Mouse (Mus musculus): Measurements from ENCODE around the gene Gprc5b.

GRCm38 (mm10) chr7:118986369-118986768 lies 8.6 kb downstream of the Gprc5b start:
- TF ChIP-seq POLR2A (IDR thresholded peaks at IDR 0.05; ENCODE audit: low read depth, low read length) (no peak), CTCF (IDR thresholded peaks at IDR 0.05; ENCODE audit: borderline replicate concordance, insufficient read depth, low read length) (no peak)

Data from embryonic fibroblast, embryonic 13.5 days (primary cell).